Mouse (Mus musculus) erythroblast, embryonic 14.5 days (primary cell): ENCODE results near the gene Dbt.

Source experiments
- GATA1 ChIP-seq: IDR thresholded peaks from 2 replicates; pipeline ENCODE4 v1.6.1; 2012; ENCODE audit warnings: low read length, inconsistent platforms, mixed read lengths
- TAL1 ChIP-seq: IDR thresholded peaks from 3 replicates; pipeline ENCODE4 v1.6.1; 2012; ENCODE audit warnings: low read length, inconsistent platforms, mixed read lengths

DNA sequence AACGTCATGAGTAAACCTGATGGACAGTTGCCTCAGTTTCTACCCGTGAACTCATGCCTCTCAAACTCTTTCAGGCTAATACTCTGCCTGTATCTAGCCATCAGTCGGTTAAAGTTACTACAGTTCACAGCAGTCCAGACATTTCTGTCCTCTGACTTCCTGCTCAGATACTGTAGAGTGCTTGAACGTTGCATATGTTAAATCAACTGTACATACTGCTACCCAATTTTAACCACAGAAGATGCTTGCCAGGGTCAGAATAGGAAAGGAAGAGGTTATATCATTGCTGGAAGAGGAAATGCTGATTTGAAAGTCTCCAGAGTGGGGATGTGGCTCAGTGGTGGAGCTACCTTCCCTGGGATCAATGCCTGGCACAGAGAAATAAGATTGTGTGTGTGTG lies 29.6 kb upstream of the Dbt start:
- TF ChIP-seq GATA1: no peak
- TF ChIP-seq TAL1: no peak
